Mouse (Mus musculus) embryonic facial prominence, embryonic 15.5 days (tissue): Measurements from ENCODE around the gene Leng9. TPM values are rescaled to one million over a fixed set of nuclear protein-coding genes. Genes with fewer than 3 reads are reported as not detected.

Experiments used
- ATAC-seq: fragments of 200-750 bp; cut with Nextera tagmentation; 2 replicates; pipeline ENCODE4 v1.8.0; 2017; ENCODE audit warnings: low read depth, moderate TSS enrichment; ENCODE audit not compliant: insufficient number of reproducible peaks, low FRiP score, low TSS enrichment
- H3K27ac ChIP-seq: fragments of 300-500 bp; sonication (generic); replicated peaks from 2 replicates; pipeline ENCODE4 v1.5.1; 2015; ENCODE audit warnings: mild to moderate bottlenecking, inconsistent platforms
- H3K27me3 ChIP-seq: fragments of 300-500 bp; sonication (generic); 2 replicates; pipeline ENCODE4 v1.6.1; 2015; ENCODE audit warnings: inconsistent platforms
- H3K36me3 ChIP-seq: fragments of 300-500 bp; sonication (generic); 2 replicates; pipeline ENCODE4 v1.6.1; 2015; ENCODE audit warnings: mild to moderate bottlenecking, inconsistent platforms
- H3K4me1 ChIP-seq: fragments of 300-500 bp; sonication (generic); 2 replicates; pipeline ENCODE4 v1.6.1; 2015; ENCODE audit warnings: inconsistent platforms
- H3K4me2 ChIP-seq: fragments of 300-500 bp; sonication (generic); replicated peaks from 2 replicates; pipeline ENCODE4 v1.6.1; 2015; ENCODE audit warnings: mild to moderate bottlenecking, inconsistent platforms
- H3K4me3 ChIP-seq: fragments of 300-500 bp; sonication (generic); replicated peaks from 2 replicates; pipeline ENCODE4 v1.5.1; 2015; ENCODE audit warnings: mild to moderate bottlenecking, inconsistent platforms
- H3K9ac ChIP-seq: fragments of 300-500 bp; sonication (generic); 2 replicates; pipeline ENCODE4 v1.6.1; 2015; ENCODE audit warnings: inconsistent platforms
- H3K9me3 ChIP-seq: fragments of 300-500 bp; sonication (generic); replicated peaks from 2 replicates; pipeline ENCODE4 v1.6.1; 2016; ENCODE audit warnings: inconsistent platforms
- WGBS: fragments of 180-500 bp; shearing (Covaris S2); methylation state at CpG from one replicate; pipeline ENCODE4 v1.1.7; 2015; 5-methylcytosine and 5-hydroxymethylcytosine counted together
- polyA plus RNA-seq: library from polyadenylated mRNA; unstranded; fragments of >200 nt; fragmentation: Nextera tagmentation; extraction: Ambion mirVana; gene quantifications from 2 replicates; pipeline ENCODE4 v1.2.1, GENCODE M21; 2015

Gene Leng9
- polyA plus RNA-seq, 1 experiment from 2014 or later, result 6.1 TPM

GRCm38 (mm10) chr7:4119976-4120921 lies 29.9 kb downstream of the Leng9 start:
- H3K27ac ChIP-seq, result no peak overlapping the region
- peak overlapping the region; percentile 51 for H3K4me3 ChIP-seq
- no peaks in the 10 kb centered on the region for H3K36me3 ChIP-seq
- H3K9ac ChIP-seq, result no peak overlapping the region
- H3K27me3 ChIP-seq, result peaks cover 21% of the 10 kb centered on the region
- ATAC-seq, result no peak
- 14% methylated on average over 19 of the region's 19 CpGs for whole genome bisulfite sequencing
- H3K4me2 ChIP-seq, result peak overlapping the region; percentile 86
- H3K9me3 ChIP-seq, result no peaks in the 10 kb centered on the region
- H3K4me1 ChIP-seq, result peaks cover 27% of the 10 kb centered on the region

DNA sequence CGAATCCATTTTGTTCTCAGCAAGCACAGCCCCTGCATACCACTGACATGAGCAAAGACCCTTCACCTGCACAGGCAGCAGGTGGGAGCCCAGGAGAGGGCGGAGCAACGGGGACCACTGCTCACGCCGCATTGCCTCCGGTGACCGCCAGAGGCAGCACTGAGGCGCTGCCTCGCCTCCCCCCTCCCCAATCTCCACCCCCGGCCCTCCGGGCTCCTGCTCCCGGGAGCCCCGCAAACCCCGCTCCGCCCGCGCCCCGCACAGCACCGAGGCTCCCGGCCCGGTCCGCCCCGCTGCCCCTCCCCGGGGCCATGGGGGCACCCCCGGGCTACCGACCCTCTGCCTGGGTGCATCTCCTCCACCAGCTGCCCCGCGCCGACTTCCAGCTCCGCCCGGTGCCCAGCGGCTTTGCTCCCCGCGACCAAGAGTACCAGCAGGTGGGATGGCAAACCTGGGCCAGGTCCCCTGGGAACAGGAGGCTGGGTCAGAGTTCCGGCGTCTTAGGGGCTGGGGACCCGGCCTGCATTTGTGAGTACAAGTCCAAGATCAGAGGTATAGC lies 30.8 kb downstream of the Leng9 start, which contains the start of gene Ttyh1:
TSS of gene Ttyh1 (plus strand) at position 65 of the 559 bp plus-strand sequence.
- 2% methylated on average over 35 of the region's 37 CpGs for WGBS
- Histone ChIP-seq H3K9me3 (no peaks in the 10 kb centered on the region), H3K9ac (peak within 1 kb of the TSS; percentile 28; the same call in 1 of the 2 replicates), H3K27ac (no peak within 1 kb of the TSS), H3K4me3 (peak within 1 kb of the TSS; percentile 51), H3K27me3 (peaks cover 21% of the 10 kb centered on the region), H3K36me3 (no peaks in the 10 kb centered on the region), H3K4me1 (peaks cover 22% of the 10 kb centered on the region), H3K4me2 (peak within 1 kb of the TSS; percentile 86)
- no peak for ATAC-seq

- Histone ChIP-seq H3K27me3 (peaks cover 21% of the 10 kb centered on the region), H3K4me2 (no peak overlapping the region), H3K36me3 (no peaks in the 10 kb centered on the region), H3K4me1 (peaks cover 16% of the 10 kb centered on the region), H3K9me3 (no peaks in the 10 kb centered on the region), H3K27ac (no peak overlapping the region), H3K9ac (no peak overlapping the region), H3K4me3 (no peak overlapping the region)
- 47% methylated on average over 8 of the region's 8 CpGs for WGBS
- no peak for ATAC-seq
Observed at GRCm38 (mm10) chr7:4117050-4117814, 32.9 kb downstream of the Leng9 start.

GRCm38 (mm10) chr7:4111766-4112165 lies 38.4 kb downstream of the Leng9 start:
- no peaks in the 10 kb centered on the region for H3K27me3 ChIP-seq
- no peak overlapping the region for H3K9ac ChIP-seq
- no peaks in the 10 kb centered on the region for H3K9me3 ChIP-seq
- 52% methylated on average over 3 of the region's 3 CpGs for WGBS
- no peak overlapping the region for H3K4me2 ChIP-seq
- H3K4me1 ChIP-seq, result no peaks in the 10 kb centered on the region
- no peak overlapping the region for H3K27ac ChIP-seq
- ATAC-seq, result no peak
- no peak overlapping the region for H3K4me3 ChIP-seq
- no peaks in the 10 kb centered on the region for H3K36me3 ChIP-seq

DNA sequence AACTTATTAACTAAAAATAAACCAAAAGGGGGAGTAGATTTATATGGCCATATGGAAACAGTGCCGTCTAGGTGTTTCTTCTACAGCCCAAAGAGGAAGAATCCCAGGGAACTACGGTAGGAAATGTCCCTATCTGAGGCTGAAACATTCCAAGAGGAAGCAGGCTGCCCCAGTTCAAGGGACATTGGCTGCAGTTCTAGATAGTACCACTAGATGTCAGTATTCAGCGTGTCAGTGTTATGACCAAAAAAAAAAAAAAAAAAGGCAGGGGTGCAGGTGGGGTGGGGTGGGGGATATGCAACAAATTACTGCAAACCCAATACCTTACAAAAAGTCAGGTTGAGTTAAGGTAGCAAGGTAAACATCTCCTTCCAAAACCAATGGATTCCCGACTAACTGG lies 46.8 kb downstream of the Leng9 start:
- no peaks in the 10 kb centered on the region for H3K9me3 ChIP-seq
- no peak overlapping the region for H3K4me3 ChIP-seq
- no peak overlapping the region for H3K9ac ChIP-seq
- no peak overlapping the region for H3K27ac ChIP-seq
- 15% methylated on average over 4 of the region's 4 CpGs for WGBS
- H3K4me2 ChIP-seq, result no peak overlapping the region
- ATAC-seq, result no peak
- no peaks in the 10 kb centered on the region for H3K4me1 ChIP-seq
- H3K36me3 ChIP-seq, result no peaks in the 10 kb centered on the region
- no peaks in the 10 kb centered on the region for H3K27me3 ChIP-seq

GRCm38 (mm10) chr7:4101144-4101543 lies 49.0 kb downstream of the Leng9 start:
- no peaks in the 10 kb centered on the region for H3K9me3 ChIP-seq
- no peaks in the 10 kb centered on the region for H3K36me3 ChIP-seq
- H3K4me2 ChIP-seq, result no peak overlapping the region
- no peak overlapping the region for H3K27ac ChIP-seq
- ATAC-seq, result no peak
- WGBS, result 73% methylated on average over 5 of the region's 5 CpGs
- no peaks in the 10 kb centered on the region for H3K4me1 ChIP-seq
- no peak overlapping the region for H3K9ac ChIP-seq
- no peaks in the 10 kb centered on the region for H3K27me3 ChIP-seq
- no peak overlapping the region for H3K4me3 ChIP-seq

DNA sequence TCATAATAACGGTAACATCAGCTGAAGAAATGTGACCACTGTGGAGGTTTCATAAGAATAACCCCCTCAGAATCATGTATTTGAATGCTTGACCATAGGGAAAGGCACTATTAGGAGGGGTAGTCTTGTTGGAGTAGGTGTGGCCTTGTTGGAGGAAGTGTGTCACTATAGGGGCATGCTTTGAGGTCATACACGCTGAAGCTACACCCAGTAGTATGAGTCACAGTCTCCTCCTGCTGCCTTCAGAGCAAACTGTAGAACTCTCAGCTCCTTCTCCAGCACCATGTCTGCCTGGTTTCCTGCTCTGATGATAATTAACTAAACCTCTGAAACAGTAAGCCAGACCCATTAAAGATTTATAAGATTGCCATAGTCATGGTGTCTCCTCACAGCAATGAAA lies 51.3 kb downstream of the Leng9 start:
- no peaks in the 10 kb centered on the region for H3K9me3 ChIP-seq
- no peak for ATAC-seq
- no peak overlapping the region for H3K9ac ChIP-seq
- H3K27me3 ChIP-seq, result no peaks in the 10 kb centered on the region
- no peak overlapping the region for H3K4me2 ChIP-seq
- H3K4me1 ChIP-seq, result no peaks in the 10 kb centered on the region
- 80% methylated on average over 2 of the region's 2 CpGs for whole genome bisulfite sequencing
- H3K4me3 ChIP-seq, result no peak overlapping the region
- H3K27ac ChIP-seq, result no peak overlapping the region
- H3K36me3 ChIP-seq, result no peaks in the 10 kb centered on the region

DNA sequence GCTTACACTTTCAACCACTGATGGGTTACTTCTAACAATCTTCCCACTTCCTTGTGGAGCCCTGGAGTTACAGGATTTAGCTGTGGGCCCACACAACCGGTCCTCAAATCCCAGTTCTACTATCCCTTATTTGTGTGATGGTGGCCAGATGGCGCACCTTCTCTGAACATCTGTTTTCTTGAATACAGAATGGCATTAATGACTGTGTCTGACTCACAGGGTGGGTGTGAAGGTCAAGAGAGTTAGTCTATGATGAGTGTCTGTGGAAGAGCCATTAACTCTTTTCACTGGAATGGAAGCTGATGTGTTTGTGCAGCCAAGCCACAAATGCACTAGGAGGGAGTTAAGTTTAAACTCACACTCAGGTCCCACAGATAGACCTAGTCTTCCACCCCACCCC lies 51.9 kb downstream of the Leng9 start:
- Histone ChIP-seq H3K4me1 (no peaks in the 10 kb centered on the region), H3K4me3 (no peak overlapping the region), H3K9me3 (no peaks in the 10 kb centered on the region), H3K9ac (no peak overlapping the region), H3K27me3 (no peaks in the 10 kb centered on the region), H3K4me2 (no peak overlapping the region), H3K36me3 (no peaks in the 10 kb centered on the region), H3K27ac (no peak overlapping the region)
- ATAC-seq, result no peak
- WGBS, result 71% methylated on average over 2 of the region's 2 CpGs

Other genes with a start within 250 kb of the Leng9 start
- 0.27 and 0.28 TPM in 2 replicates for gene Lilra6, start 234.9 kb downstream of the Leng9 start, polyA plus RNA-seq
- 0.95 and 1.0 TPM in 2 replicates for gene Lair1, start 87.2 kb downstream of the Leng9 start, polyA plus RNA-seq
- 6.2 and 6.7 TPM in 2 replicates for gene Ttyh1, start 31.0 kb downstream of the Leng9 start, polyA plus RNA-seq
- 64.4 and 82.2 TPM in 2 replicates for gene Leng8, start 13.3 kb downstream of the Leng9 start, polyA plus RNA-seq
- 63.2 and 65.0 TPM in 2 replicates for gene Cdc42ep5, start 14.5 kb upstream of the Leng9 start, polyA plus RNA-seq
- 0.14 TPM in 1 of 2 replicates, not detected in the other for gene Lilra5, start 87.4 kb upstream of the Leng9 start, polyA plus RNA-seq
- gene Ncr1, start 187.3 kb upstream of the Leng9 start, polyA plus RNA-seq, result not detected in 2 replicates
- 0.11 TPM in 1 of 2 replicates, not detected in the other for gene Gp6, start 247.4 kb upstream of the Leng9 start, polyA plus RNA-seq